Mouse (Mus musculus) liver, embryonic 11.5 days (tissue): Measurements from ENCODE around the gene Fgfr2. TPM values are rescaled to one million over a fixed set of nuclear protein-coding genes. Genes with fewer than 3 reads are reported as not detected.
"Not testable (repeated sequence)": the region's sequence is repeated elsewhere in the genome, so short reads cannot be mapped to it uniquely, and the experiment has no call there.

Experiments used
- ATAC-seq: fragments of 200-750 bp; cut with Nextera tagmentation; replicated peaks from 2 replicates; pipeline ENCODE4 v1.8.0; 2017; ENCODE audit warnings: moderate number of reproducible peaks, mild to moderate bottlenecking, moderate TSS enrichment, moderate library complexity; ENCODE audit not compliant: low FRiP score
- DNase-seq: peaks from one replicate; pipeline ENCODE4 v3.0.0-alpha.2; 2017; ENCODE audit warnings: low spot score
- H3K27ac ChIP-seq: fragments of 300-500 bp; sonication (generic); 2 replicates; pipeline ENCODE4 v1.5.1; 2014; ENCODE audit warnings: mild to moderate bottlenecking, low read depth, low read length, control low read depth
- H3K27me3 ChIP-seq: fragments of 300-500 bp; sonication (generic); replicated peaks from 2 replicates; pipeline ENCODE4 v1.6.1; 2014; ENCODE audit warnings: low read length, mixed read lengths; ENCODE audit not compliant: control insufficient read depth, insufficient read depth
- H3K36me3 ChIP-seq: fragments of 300-500 bp; sonication (generic); 2 replicates; pipeline ENCODE4 v1.6.1; 2014; ENCODE audit warnings: mild to moderate bottlenecking, low read length, moderate library complexity, mixed read lengths; ENCODE audit not compliant: control insufficient read depth, insufficient read depth
- H3K4me1 ChIP-seq: fragments of 300-500 bp; sonication (generic); replicated peaks from 2 replicates; pipeline ENCODE4 v1.6.1; 2014; ENCODE audit warnings: low read length, mixed read lengths; ENCODE audit not compliant: control insufficient read depth, insufficient read depth
- H3K4me2 ChIP-seq: fragments of 300-500 bp; sonication (generic); 2 replicates; pipeline ENCODE4 v1.6.1; 2014; ENCODE audit warnings: mild to moderate bottlenecking, control low read depth, moderate library complexity
- H3K4me3 ChIP-seq: fragments of 300-500 bp; sonication (generic); 2 replicates; pipeline ENCODE4 v1.5.1; 2014; ENCODE audit warnings: low read depth, low read length, control low read depth
- H3K9ac ChIP-seq: fragments of 300-500 bp; sonication (generic); 2 replicates; pipeline ENCODE4 v1.6.1; 2014; ENCODE audit warnings: low read depth, low read length, control low read depth
- H3K9me3 ChIP-seq: fragments of 300-500 bp; sonication (generic); 2 replicates; pipeline ENCODE4 v1.6.1; 2016; ENCODE audit warnings: low read length, inconsistent platforms, mixed read lengths; ENCODE audit not compliant: control insufficient read depth
- WGBS: fragments of 180-500 bp; shearing (Covaris S2); extraction: QIAGEN DNeasy Blood & Tissue Kit; methylation state at CpG from one replicate; pipeline ENCODE4 v1.1.7; 2014; 5-methylcytosine and 5-hydroxymethylcytosine counted together
- polyA plus RNA-seq: library from polyadenylated mRNA; unstranded; fragments of >200 nt; fragmentation: Nextera tagmentation; extraction: Ambion mirVana; gene quantifications from 2 replicates; pipeline ENCODE4 v1.2.1, GENCODE M21; 2014

Gene Fgfr2
- polyA plus RNA-seq, 1 experiment from 2014 or later: 32.6 TPM

DNA sequence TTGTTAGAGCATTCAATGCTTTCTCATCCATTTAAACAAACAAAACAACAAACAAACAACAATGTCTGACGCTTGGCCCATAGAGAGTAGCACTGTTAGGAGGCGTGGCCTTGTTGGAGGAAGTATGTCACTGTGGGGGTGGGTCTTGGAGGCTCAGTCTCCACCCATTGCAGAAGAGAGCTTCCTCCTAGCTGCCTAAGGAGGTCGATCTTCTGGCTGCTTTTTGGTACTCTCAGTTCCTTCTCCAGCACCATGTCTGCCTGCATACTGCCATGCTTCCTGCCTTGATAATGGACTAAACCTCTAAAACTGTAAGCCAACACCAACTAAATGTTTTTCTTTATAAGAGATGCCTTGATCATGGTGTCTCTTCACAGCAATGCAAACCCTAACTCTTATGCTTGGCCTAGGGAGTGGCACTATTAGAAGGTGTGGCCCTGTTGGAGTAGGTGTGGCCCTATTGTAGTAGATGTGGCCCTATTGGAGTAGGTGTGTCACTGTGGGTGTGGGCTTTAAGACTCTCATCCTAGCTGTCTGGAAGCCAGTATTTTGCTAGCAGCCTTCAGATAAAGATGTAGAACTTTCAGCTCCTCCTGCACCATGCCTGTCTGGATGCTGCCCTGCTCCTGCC, 680.9 kb downstream of the Fgfr2 start:
- 78% methylated on average over 3 of the region's 3 CpGs for WGBS
- DNase-seq, H3K27me3 ChIP-seq, H3K4me3 ChIP-seq, H3K27ac ChIP-seq, H3K36me3 ChIP-seq, H3K4me1 ChIP-seq, H3K4me2 ChIP-seq, H3K9me3 ChIP-seq, H3K9ac ChIP-seq: not testable (repeated sequence)
- ATAC-seq: peak; percentile 75

DNA sequence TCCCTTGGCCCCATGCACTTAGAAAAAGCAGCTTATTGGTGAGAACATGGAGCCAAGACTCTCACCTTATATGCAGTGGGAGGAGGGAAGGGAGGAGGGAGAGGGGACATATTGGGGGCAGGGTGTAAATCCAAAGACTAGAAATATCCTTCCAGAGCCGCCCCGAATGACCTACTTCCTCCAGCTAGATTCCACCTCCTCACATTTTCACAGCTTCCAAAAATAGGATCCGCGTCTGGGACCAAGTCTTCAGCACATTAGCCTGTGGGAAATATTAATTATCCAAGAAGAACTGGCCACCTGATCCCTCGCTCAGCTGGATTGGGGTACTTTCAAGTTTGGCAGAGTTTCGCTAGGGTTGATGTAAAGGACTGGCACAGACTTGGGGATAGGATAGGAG, 683.2 kb downstream of the Fgfr2 start:
- Histone ChIP-seq H3K27me3 (no peaks in the 10 kb centered on the region), H3K36me3 (no peaks in the 10 kb centered on the region), H3K9me3 (no peaks in the 10 kb centered on the region), H3K4me1 (no peaks in the 10 kb centered on the region), H3K4me2 (no peak overlapping the region), H3K27ac (no peak overlapping the region), H3K9ac (no peak overlapping the region), H3K4me3 (no peak overlapping the region)
- WGBS: 85% methylated on average over 6 of the region's 6 CpGs
- DNase-seq (no peak), ATAC-seq (no peak)

DNA sequence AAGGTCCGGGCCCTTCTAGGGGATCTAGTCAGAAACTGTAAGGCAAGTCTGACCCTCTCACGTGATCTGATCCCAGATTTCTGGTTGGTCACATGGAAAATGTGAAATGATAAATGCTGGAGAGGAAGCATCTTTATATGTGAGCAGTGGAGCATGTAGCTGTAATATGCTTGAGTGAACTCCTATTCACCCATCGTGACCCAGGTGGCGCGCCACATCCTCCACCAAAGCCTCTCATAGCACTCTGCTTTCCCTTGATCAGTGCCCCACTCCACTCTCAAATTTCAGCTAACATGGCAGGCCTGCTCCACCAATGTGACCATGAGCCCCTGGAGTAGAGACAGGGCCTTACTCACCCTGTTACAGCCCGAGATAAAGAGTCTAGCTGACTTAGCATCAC, 685.1 kb downstream of the Fgfr2 start:
- Histone ChIP-seq H3K4me1 (no peaks in the 10 kb centered on the region), H3K27ac (no peak overlapping the region), H3K4me3 (no peak overlapping the region), H3K27me3 (no peaks in the 10 kb centered on the region), H3K9ac (no peak overlapping the region), H3K9me3 (no peaks in the 10 kb centered on the region), H3K36me3 (no peaks in the 10 kb centered on the region), H3K4me2 (no peak overlapping the region)
- WGBS: 79% methylated on average over 6 of the region's 6 CpGs
- ATAC-seq (no peak), DNase-seq (no peak)

DNA sequence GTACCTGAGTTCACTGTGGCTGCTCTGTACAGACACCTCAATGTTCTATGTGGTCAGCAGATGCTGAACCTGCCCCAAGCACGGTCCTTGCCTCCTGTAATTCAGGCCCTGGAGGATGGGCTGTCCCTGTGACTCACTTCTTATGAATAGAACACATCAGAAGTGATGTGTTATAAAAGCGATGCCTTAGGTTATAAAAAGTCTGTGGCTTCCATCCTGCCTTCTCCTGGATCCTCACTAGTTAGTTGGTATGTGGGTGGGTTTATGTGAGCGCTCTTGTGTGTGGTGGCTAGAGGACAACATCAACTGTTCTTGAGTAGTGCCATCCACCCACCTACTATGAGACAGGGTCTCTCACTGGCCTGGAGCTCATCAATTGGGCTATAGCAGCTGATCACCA, 685.7 kb downstream of the Fgfr2 start:
- Histone ChIP-seq H3K9ac (no peak overlapping the region), H3K36me3 (no peaks in the 10 kb centered on the region), H3K4me2 (no peak overlapping the region), H3K4me3 (no peak overlapping the region), H3K27ac (no peak overlapping the region), H3K9me3 (no peaks in the 10 kb centered on the region), H3K27me3 (no peaks in the 10 kb centered on the region), H3K4me1 (no peaks in the 10 kb centered on the region)
- WGBS: 84% methylated on average over 3 of the region's 3 CpGs
- no peak for ATAC-seq
- no peak for DNase-seq

DNA sequence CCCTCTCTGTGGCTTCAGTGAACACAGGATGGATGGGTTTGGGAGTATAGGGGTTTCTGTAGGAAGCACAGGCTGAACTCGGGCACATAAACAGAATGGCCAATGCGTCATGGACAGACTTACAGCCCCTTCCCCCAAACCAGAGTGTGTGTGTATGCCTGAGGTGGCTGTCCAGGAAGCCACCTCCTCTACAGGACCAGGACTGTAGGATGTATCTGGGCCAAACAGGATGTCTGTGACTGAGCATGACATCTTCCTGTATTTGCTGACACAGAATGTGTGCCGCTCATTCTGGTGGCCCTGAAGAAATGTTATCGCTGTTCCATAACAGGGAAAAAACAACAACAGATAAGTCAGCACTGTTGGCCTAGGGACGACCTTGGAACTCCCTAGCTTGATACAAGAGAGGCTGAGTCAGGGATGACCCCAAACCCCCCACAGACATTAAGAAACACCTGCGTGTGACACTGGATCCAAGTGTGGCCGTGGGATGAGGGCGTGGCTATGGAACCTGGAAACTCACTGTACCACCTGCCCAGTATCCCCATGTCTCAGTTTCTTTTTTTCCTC, 687.6 kb downstream of the Fgfr2 start:
- Histone ChIP-seq H3K4me1 (no peaks in the 10 kb centered on the region), H3K27me3 (no peaks in the 10 kb centered on the region), H3K27ac (no peak overlapping the region), H3K36me3 (no peaks in the 10 kb centered on the region), H3K4me3 (no peak overlapping the region), H3K9me3 (no peaks in the 10 kb centered on the region), H3K9ac (no peak overlapping the region), H3K4me2 (no peak overlapping the region)
- no peak for DNase-seq
- ATAC-seq: peak; percentile 53; the same call in 1 of the 2 replicates
- WGBS: 65% methylated on average over 8 of the region's 8 CpGs

DNA sequence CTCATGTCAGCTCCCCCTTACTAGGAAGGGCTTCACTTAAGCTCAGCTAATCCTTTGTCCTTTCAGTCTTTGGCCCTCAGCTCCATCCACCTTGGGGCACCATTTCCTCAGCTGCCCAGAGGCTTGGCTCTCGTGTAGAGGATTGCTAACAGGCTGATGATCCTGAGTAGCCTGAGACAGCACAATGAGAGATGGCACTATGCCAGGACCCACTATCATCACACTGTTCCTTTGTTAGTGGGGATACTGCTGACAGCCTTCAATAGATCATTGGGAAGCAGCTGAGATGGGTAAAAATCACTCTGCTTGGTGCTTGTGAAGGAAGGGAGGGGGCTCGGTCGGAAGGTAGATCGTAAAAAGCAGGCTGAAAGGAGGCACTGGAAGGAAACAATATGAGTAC, 693.8 kb downstream of the Fgfr2 start:
- no peak overlapping the region for H3K9ac ChIP-seq
- ATAC-seq: no peak
- H3K4me1 ChIP-seq: no peaks in the 10 kb centered on the region
- H3K36me3 ChIP-seq: no peaks in the 10 kb centered on the region
- no peak overlapping the region for H3K27ac ChIP-seq
- WGBS: 76% methylated on average over 4 of the region's 4 CpGs
- no peak overlapping the region for H3K4me3 ChIP-seq
- H3K4me2 ChIP-seq: no peak overlapping the region
- no peaks in the 10 kb centered on the region for H3K9me3 ChIP-seq
- no peak for DNase-seq
- H3K27me3 ChIP-seq: no peaks in the 10 kb centered on the region

DNA sequence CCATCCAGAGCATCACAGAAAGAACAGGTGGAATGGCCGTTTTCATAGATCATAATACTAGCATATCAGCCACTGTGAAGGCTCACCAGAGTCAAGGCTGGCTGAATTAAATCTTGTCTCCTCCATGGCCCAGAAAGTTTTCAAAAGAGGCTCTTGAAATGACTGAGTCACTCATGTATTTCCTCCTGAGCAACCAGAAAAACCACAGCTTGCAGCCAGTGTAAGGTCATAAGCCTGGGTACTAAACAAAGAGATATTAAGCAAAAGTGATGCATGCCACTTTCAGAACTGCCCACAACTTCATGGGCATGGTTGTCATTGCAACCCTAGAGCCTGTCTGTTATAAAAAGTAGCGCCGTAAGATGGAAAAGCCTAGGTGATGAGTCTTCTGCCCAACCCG, 694.8 kb downstream of the Fgfr2 start:
- no peak overlapping the region for H3K9ac ChIP-seq
- DNase-seq: no peak
- H3K27me3 ChIP-seq: no peaks in the 10 kb centered on the region
- no peak overlapping the region for H3K27ac ChIP-seq
- H3K4me2 ChIP-seq: no peak overlapping the region
- 85% methylated on average over 4 of the region's 4 CpGs for WGBS
- H3K36me3 ChIP-seq: no peaks in the 10 kb centered on the region
- no peak for ATAC-seq
- H3K4me3 ChIP-seq: no peak overlapping the region
- no peaks in the 10 kb centered on the region for H3K9me3 ChIP-seq
- H3K4me1 ChIP-seq: no peaks in the 10 kb centered on the region

DNA sequence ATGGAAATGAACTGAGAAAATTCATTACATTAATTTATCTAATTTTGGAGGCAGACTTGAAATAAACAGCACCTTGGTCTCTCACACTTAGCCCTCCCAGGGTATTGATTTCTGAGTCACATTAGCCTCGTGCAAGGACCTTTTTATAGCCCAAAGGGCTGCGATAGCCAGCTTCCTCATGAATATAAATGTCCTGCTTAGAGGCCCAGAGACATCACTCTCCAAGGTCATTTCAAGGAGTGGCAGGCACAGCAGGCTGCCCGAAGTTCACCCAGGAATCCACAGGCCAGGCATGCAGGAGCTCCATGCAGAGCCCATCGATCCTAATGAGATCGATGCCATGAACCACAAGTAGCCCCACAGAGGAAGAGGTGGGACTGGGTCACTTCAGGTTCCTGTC, 697.1 kb downstream of the Fgfr2 start:
- Histone ChIP-seq H3K36me3 (no peaks in the 10 kb centered on the region), H3K9ac (no peak overlapping the region), H3K4me2 (no peak overlapping the region), H3K4me3 (no peak overlapping the region), H3K4me1 (no peaks in the 10 kb centered on the region), H3K27me3 (no peaks in the 10 kb centered on the region), H3K9me3 (no peaks in the 10 kb centered on the region), H3K27ac (no peak overlapping the region)
- ATAC-seq (no peak), DNase-seq (no peak)
- WGBS: 79% methylated on average over 5 of the region's 5 CpGs

DNA sequence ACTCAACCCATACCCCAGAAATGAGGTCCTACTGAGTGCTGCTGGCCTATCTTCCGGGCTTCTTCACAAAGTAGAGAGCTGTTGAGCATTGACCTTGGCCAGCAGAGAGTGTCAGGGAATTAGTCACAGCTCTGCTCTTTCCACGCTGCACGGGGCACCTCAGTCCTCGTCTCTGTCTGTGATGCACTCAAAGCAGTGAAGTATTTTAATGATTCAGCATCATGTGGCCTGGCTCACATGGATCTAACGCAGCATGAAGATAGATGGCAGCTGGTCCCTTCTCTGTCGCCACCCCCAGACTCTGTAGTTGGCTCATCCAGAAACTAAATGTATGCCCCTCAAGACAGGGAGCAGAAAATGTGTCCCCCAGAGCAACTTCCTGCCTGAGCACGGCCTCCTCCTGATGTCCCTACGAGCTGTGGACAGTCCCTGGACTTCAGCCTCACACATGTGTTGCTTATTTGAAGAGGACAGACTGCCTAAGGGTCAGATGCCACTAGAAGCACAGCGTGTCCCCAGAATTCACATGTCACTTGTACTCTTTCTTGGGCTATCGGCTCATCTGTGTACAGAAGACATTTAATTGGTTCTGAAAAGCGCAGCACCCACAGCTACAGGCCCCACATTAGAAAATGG, 697.7 kb downstream of the Fgfr2 start:
- Histone ChIP-seq H3K9me3 (no peaks in the 10 kb centered on the region), H3K36me3 (no peaks in the 10 kb centered on the region), H3K4me2 (no peak overlapping the region), H3K9ac (no peak overlapping the region), H3K4me1 (no peaks in the 10 kb centered on the region), H3K27me3 (no peaks in the 10 kb centered on the region), H3K4me3 (no peak overlapping the region), H3K27ac (no peak overlapping the region)
- 78% methylated on average over 11 of the region's 11 CpGs for WGBS
- DNase-seq: no peak
- no peak for ATAC-seq
